Mouse (Mus musculus): ENCODE measurements around the gene Enox2. TPM values are rescaled to one million over a fixed set of nuclear protein-coding genes. Genes with fewer than 3 reads are reported as not detected.

The Enox2 gene
- polyA plus RNA-seq, 1 experiment from 2014 or later = 9.6 TPM

Other genes with a start within 250 kb of the Enox2 start
- gene Arhgap36, start 175.7 kb upstream of the Enox2 start, polyA plus RNA-seq (2015; fragmentation: Nextera tagmentation; extraction: Ambion mirVana) = 7.6 and 8.5 TPM in 2 replicates